ENCODE assay signal across 8 mouse cellular contexts in the genomic region with DNA sequence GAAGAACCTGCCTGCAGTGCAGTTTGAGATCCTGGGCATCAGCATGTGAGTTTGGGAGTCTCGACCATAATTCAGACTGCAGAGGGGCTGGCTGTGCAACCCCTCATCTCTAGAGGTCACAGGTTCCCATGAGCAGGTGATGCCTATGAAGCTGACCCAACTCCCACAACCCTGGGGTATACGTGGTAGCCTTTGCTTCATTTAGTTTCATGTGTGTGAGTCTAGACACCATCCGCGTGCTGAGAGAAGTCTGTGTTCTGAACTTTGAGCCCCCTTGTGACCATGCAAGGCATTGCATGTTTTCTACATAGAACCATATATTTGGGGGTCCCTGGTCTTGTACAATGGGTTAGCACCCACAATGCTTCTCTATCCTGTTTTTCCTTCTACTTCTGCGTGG. TPM values are rescaled to one million over a fixed set of nuclear protein-coding genes. Genes with fewer than 3 reads are reported as not detected.
DNase-seq lines count a peak whose midpoint lies in the region; ATAC-seq and TF ChIP-seq lines count a peak whose summit lies in the region.

No protein-coding gene starts in this region.

- no peaks in the 10 kb centered on the region for H3K27me3 ChIP-seq in spleen, adult 2 months (ENCODE audit: control insufficient read depth, insufficient read depth, low read length)
- H3K27me3 ChIP-seq in embryonic facial prominence, embryonic 11.5 days (ENCODE audit: control insufficient read depth, insufficient read depth, low read length), result no peaks in the 10 kb centered on the region

- H3K4me3 ChIP-seq in spleen, adult 2 months (ENCODE audit: extremely low read depth, insufficient read depth, insufficient read length), result no peak overlapping the region
- H3K4me3 ChIP-seq in embryonic facial prominence, embryonic 11.5 days (ENCODE audit: low read depth, low read length), result no peak overlapping the region

- no peak overlapping the region for H3K27ac ChIP-seq in spleen, adult 2 months (ENCODE audit: insufficient read depth, low read length)
- H3K27ac ChIP-seq in embryonic facial prominence, embryonic 11.5 days (replicated peaks; ENCODE audit: low read depth, low read length), result no peak overlapping the region

- H3K36me3 ChIP-seq in spleen, adult 2 months (ENCODE audit: control insufficient read depth, insufficient read depth, low read length), result no peaks in the 10 kb centered on the region
- H3K36me3 ChIP-seq in embryonic facial prominence, embryonic 11.5 days (replicated peaks; ENCODE audit: control insufficient read depth, insufficient read depth, low read depth, low read length), result no peaks in the 10 kb centered on the region

- no peaks in the 10 kb centered on the region for H3K4me1 ChIP-seq in spleen, adult 2 months (ENCODE audit: control insufficient read depth, insufficient read depth, insufficient read length)
- 0 out of 2 replicates have a peak, but pooled peaks cover 2% of the 10 kb centered on the region for H3K4me1 ChIP-seq in embryonic facial prominence, embryonic 11.5 days (ENCODE audit: control insufficient read depth, insufficient read depth, low read length)

- 23% methylated on average over 5 of the region's 5 CpGs for WGBS in spleen, adult 2 months
- 36% methylated on average over 5 of the region's 5 CpGs for WGBS in embryonic facial prominence, embryonic 11.5 days

- DNase-seq in cerebellum, postnatal 25 days, result peak; percentile 26 to 63
- peak in 1 of 2 experiments; percentile 53 for DNase-seq in spleen, adult 2 months (ENCODE audit: low read depth in 1 of 2, low spot score in 2 of 2)
- DNase-seq in spleen, adult 12 weeks (ENCODE audit: low spot score), result no peak
- DNase-seq in embryonic facial prominence, embryonic 11.5 days (ENCODE audit: low spot score), result peak; percentile 74
- peak; percentile 24 for DNase-seq in kidney, adult 9 months
- DNase-seq in lung, postnatal 25 days (ENCODE audit: low spot score), result peak; percentile 24
- peak; percentile 34 to 68 for DNase-seq in spleen, postnatal 4 days (ENCODE audit: low spot score in 2 of 2)

- no peak for ATAC-seq in cerebellum, adult (ENCODE audit: insufficient number of reproducible peaks, low FRiP score, low TSS enrichment)
- ATAC-seq in embryonic facial prominence, embryonic 11.5 days (replicated peaks; ENCODE audit: insufficient number of reproducible peaks, low FRiP score, low TSS enrichment, low read depth), result no peak

- no peak for TF ChIP-seq POLR2A in spleen, adult 2 months (IDR thresholded peaks at IDR 0.05; ENCODE audit: low read depth, low read length)

- H3K4me2 ChIP-seq in embryonic facial prominence, embryonic 11.5 days (ENCODE audit: low read depth, low read length), result no peak overlapping the region

- no peaks in the 10 kb centered on the region for H3K9me3 ChIP-seq in embryonic facial prominence, embryonic 11.5 days (replicated peaks; ENCODE audit: control insufficient read depth, low read length)

- TF ChIP-seq CTCF in spleen, adult 2 months (IDR thresholded peaks at IDR 0.05; ENCODE audit: extremely low read depth, insufficient read depth, insufficient read length, insufficient replicate concordance), result peak; percentile 57; the same call in 1 of the 2 replicates

- no peak overlapping the region for H3K9ac ChIP-seq in embryonic facial prominence, embryonic 11.5 days (replicated peaks; ENCODE audit: low read length)

RNA-seq across cellular contexts. Expression of a gene that starts 23.9 kb away (rescaled TPM):
- 9.1 and 21.1 TPM in 2 replicates for polyA plus RNA-seq in spleen, adult 2 months (2012; rRNA removed)
- polyA plus RNA-seq in embryonic facial prominence, embryonic 11.5 days (2014; fragmentation: Nextera tagmentation; extraction: Ambion mirVana), result 91.0 and 101 TPM in 2 replicates

RNA-seq across cellular contexts. Expression of a gene that starts 51.8 kb away (rescaled TPM):
- 14.1 and 19.5 TPM in 2 replicates for polyA plus RNA-seq in spleen, adult 2 months (2012; rRNA removed)
- 14.6 and 17.2 TPM in 2 replicates for polyA plus RNA-seq in embryonic facial prominence, embryonic 11.5 days (2014; fragmentation: Nextera tagmentation; extraction: Ambion mirVana)
